Mouse (Mus musculus) midbrain, postnatal 0 days (tissue): ENCODE measurements around the gene Smg6. TPM values are rescaled to one million over a fixed set of nuclear protein-coding genes. Genes with fewer than 3 reads are reported as not detected.

Experiments used
- ATAC-seq: fragments of 200-750 bp; cut with Nextera tagmentation; 2 replicates; pipeline ENCODE4 v1.8.0; 2017; ENCODE audit warnings: moderate number of reproducible peaks, mild to moderate bottlenecking, moderate TSS enrichment, moderate library complexity; ENCODE audit not compliant: low FRiP score
- DNase-seq: peaks from one replicate; pipeline ENCODE4 v3.0.0-alpha.2; 2015; ENCODE audit warnings: low spot score
- H3K27ac ChIP-seq: fragments of 300-500 bp; sonication (generic); 2 replicates; pipeline ENCODE4 v1.5.1; 2014; ENCODE audit warnings: low read depth, mild to moderate bottlenecking, low read length, mixed read lengths
- H3K27me3 ChIP-seq: fragments of 300-500 bp; sonication (generic); 2 replicates; pipeline ENCODE4 v1.6.1; 2014; ENCODE audit warnings: low read length, control low read depth, mixed read lengths; ENCODE audit not compliant: insufficient read depth
- H3K36me3 ChIP-seq: fragments of 300-500 bp; sonication (generic); 2 replicates; pipeline ENCODE4 v1.6.1; 2014; ENCODE audit warnings: low read length, control low read depth, mixed read lengths; ENCODE audit not compliant: insufficient read depth
- H3K4me1 ChIP-seq: fragments of 300-500 bp; sonication (generic); 2 replicates; pipeline ENCODE4 v1.6.1; 2014; ENCODE audit warnings: mild to moderate bottlenecking, control low read depth, antibody characterized with exemption, low read length, mixed read lengths; ENCODE audit not compliant: insufficient read depth
- H3K4me2 ChIP-seq: fragments of 300-500 bp; sonication (generic); 2 replicates; pipeline ENCODE4 v1.6.1; 2014; ENCODE audit warnings: low read depth, mild to moderate bottlenecking, low read length, mixed read lengths; ENCODE audit not compliant: poor library complexity, severe bottlenecking
- H3K4me3 ChIP-seq: fragments of 300-500 bp; sonication (generic); 2 replicates; pipeline ENCODE4 v1.5.1; 2014; ENCODE audit warnings: low read depth, mild to moderate bottlenecking, low read length, moderate library complexity
- H3K9ac ChIP-seq: fragments of 300-500 bp; sonication (generic); replicated peaks from 2 replicates; pipeline ENCODE4 v1.6.1; 2014; ENCODE audit warnings: mild to moderate bottlenecking, low read length, moderate library complexity, mixed read lengths; ENCODE audit not compliant: poor library complexity, severe bottlenecking
- H3K9me3 ChIP-seq: fragments of 300-500 bp; sonication (generic); 2 replicates; pipeline ENCODE4 v1.6.1; 2016; ENCODE audit warnings: low read length, control low read depth
- CTCF ChIP-seq: IDR thresholded peaks from 2 replicates; pipeline ENCODE4 v1.5.1; 2016; ENCODE audit warnings: antibody characterized with exemption, mild to moderate bottlenecking
- WGBS: fragments of 180-500 bp; shearing (Covaris S2); extraction: QIAGEN DNeasy Blood & Tissue Kit; methylation state at CpG from one replicate; pipeline ENCODE4 v1.1.7; 2014; 5-methylcytosine and 5-hydroxymethylcytosine counted together
- microRNA counts: library from miRNA; unstranded; fragments of <30 nt; microRNA quantifications from one replicate; lab custom pipeline; 2015
- microRNA-seq: library from miRNA; unstranded; fragments of <30 nt; microRNA quantifications from one replicate; pipeline ENCODE4, GENCODE M21; 2016; ENCODE audit warnings: borderline number of aligned reads
- polyA plus RNA-seq: library from polyadenylated mRNA; unstranded; fragments of >200 nt; fragmentation: Nextera tagmentation; extraction: Ambion mirVana; gene quantifications from 2 replicates; pipeline ENCODE4 v1.2.1, GENCODE M21; 2015
- total RNA-seq: library from RNA; depleted of rRNA; stranded (reverse); fragments of >200 nt; gene quantifications from 2 replicates; pipeline ENCODE4 v1.2.3, GENCODE M21; 2014; rRNA removed

Gene Smg6
- total and polyA plus RNA-seq, 2 experiments from 2014 or later: 11.9 to 27.7 TPM

DNA sequence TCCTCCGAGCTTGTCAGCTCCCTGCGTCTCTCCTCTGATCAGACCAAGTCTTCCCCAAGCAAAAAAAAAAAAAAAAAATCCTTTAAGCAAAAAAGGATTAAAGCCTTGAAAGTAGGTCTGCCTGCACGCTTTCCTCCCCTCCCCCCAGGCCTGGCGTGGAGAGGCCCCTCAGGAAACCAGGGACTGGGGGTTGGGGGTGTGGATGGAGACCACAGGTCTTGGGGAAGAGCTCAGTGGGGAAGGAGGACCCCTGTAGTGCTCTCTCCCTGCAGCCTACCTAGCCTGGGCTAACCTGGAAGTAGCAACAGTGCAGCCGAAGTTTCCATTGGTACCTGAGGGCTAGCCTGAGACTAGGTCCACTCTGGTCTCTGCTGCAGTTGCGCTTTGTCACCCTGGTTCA lies 285.1 kb downstream of the Smg6 start:
- DNase-seq (no peak), ATAC-seq (no peak)
- Histone ChIP-seq H3K4me2 (no peak overlapping the region), H3K4me3 (no peak overlapping the region), H3K27me3 (no peaks in the 10 kb centered on the region), H3K36me3 (no peaks in the 10 kb centered on the region), H3K9me3 (no peaks in the 10 kb centered on the region), H3K9ac (no peak overlapping the region), H3K4me1 (peaks cover 24% of the 10 kb centered on the region), H3K27ac (0 out of 2 replicates have a peak overlapping the region, but pooled peaks have one; percentile 68)
- 30% methylated on average over 6 of the region's 6 CpGs for WGBS
- TF ChIP-seq CTCF: no peak

DNA sequence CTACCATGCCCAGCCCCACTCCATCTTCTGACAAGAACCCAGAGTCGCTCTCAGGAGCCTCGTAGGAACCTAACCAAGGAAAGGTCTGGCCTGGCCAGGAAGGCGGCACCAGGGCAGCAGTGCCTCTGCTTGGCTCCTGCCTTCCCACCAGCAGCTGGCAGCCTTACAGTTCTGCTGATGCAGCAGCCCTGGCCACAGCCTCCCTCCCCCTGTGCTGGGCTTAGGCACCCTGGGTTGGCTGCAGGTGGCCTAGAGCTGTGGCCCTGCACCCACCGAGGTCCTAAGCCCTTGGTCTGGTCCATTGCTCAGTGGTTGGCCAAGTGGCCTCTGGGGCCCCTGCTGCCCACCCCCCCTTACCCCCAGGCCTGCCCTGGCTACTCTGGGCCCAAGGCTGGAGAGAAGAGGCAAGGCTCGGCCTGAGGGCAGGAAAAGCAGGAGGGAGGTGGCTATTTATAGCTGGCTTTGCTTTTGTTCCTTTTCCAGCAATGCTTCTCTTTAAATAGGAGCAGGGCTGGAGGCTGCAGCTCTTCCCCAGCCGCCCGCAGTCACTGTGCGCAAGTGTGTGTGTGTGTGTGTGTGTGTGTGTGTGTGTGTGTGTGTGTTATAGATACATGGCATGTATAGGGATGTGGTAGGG lies 286.5 kb downstream of the Smg6 start:
- no peak for DNase-seq
- 0 out of 2 replicates have a peak, but pooled peaks have one; percentile 18 for ATAC-seq
- Histone ChIP-seq H3K36me3 (no peaks in the 10 kb centered on the region), H3K9ac (no peak overlapping the region; the same call in 1 of the 2 replicates), H3K9me3 (no peaks in the 10 kb centered on the region), H3K27ac (peak overlapping the region; percentile 62; the same call in 1 of the 2 replicates), H3K4me2 (no peak overlapping the region), H3K4me1 (peaks cover 30% of the 10 kb centered on the region), H3K27me3 (no peaks in the 10 kb centered on the region), H3K4me3 (no peak overlapping the region)
- no peak for TF ChIP-seq CTCF
- 45% methylated on average over 8 of the region's 8 CpGs for WGBS

GRCm38 (mm10) chr11:75212876-75213275 lies 287.3 kb downstream of the Smg6 start:
- H3K4me3 ChIP-seq: no peak overlapping the region
- no peaks in the 10 kb centered on the region for H3K27me3 ChIP-seq
- no peaks in the 10 kb centered on the region for H3K36me3 ChIP-seq
- no peak overlapping the region for H3K4me2 ChIP-seq
- DNase-seq (no peak), ATAC-seq (no peak)
- no peaks in the 10 kb centered on the region for H3K9me3 ChIP-seq
- 35% methylated on average over 3 of the region's 3 CpGs for WGBS
- peaks cover 30% of the 10 kb centered on the region for H3K4me1 ChIP-seq
- H3K27ac ChIP-seq: peak overlapping the region; percentile 55; the same call in 1 of the 2 replicates
- no peak overlapping the region for H3K9ac ChIP-seq
- no peak for TF ChIP-seq CTCF

DNA sequence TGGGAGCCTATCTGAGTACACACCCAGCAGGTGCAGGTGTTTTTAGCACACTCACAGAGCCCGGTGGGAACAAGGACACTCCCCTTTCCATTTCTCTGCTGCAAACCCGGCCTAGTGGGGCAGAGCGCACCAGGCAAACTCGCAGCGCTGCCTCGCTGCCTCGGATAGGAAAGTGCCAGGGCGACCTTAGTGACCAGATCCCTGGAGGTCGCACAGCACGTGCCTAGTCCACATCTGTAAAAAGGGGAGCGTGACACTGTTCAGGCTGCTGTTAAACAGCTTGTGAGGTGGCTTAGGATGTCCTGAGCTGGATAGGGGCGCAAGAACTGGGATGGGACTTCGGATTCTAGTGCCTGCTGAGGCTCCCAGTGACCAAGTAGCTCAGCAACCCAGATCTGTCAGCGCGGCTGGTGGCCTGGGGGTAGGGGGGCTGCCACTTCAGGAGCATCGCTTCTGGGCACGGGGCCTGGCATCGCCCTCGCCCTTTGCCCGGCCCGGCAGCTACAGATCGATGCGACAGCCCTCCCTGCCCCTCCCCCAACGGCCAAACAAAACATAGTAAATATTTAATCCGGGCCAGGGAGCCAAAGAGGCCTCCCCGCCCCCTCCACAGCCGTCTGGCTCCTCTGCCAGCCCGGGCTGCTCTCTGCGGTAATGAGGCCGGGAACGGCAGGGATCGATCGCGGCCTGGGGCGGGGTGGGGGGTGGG lies 287.9 kb downstream of the Smg6 start:
- ATAC-seq (no peak), DNase-seq (peak; percentile 44)
- no peak for TF ChIP-seq CTCF
- H3K4me1 ChIP-seq: peaks cover 30% of the 10 kb centered on the region
- H3K27me3 ChIP-seq: no peaks in the 10 kb centered on the region
- H3K4me3 ChIP-seq: peak overlapping the region; percentile 13; the same call in 1 of the 2 replicates
- peak overlapping the region; percentile 49 for H3K4me2 ChIP-seq
- 5% methylated on average over 31 of the region's 35 CpGs for WGBS
- peak overlapping the region; percentile 55 for H3K27ac ChIP-seq
- no peaks in the 10 kb centered on the region for H3K36me3 ChIP-seq
- peak overlapping the region; percentile 51 for H3K9ac ChIP-seq
- H3K9me3 ChIP-seq: no peaks in the 10 kb centered on the region

MicroRNAs within 50 kb of the gene (microRNA counts, 519-probe panel; counts per million panel counts)
- microRNA mmu-miR-132 (lab: Ali Mortazavi, UCI) (5,014 counts per million, percentile 90 among the panel's probes with 10 or more counts), microRNA mmu-miR-212 (lab: Ali Mortazavi, UCI) (528 counts per million, percentile 58 among the panel's probes with 10 or more counts)

Small RNA genes within 50 kb of the gene (microRNA-seq; reads per million reads assigned to microRNA genes)
- gene Mir132 (2,498 reads per million, percentile 82 among the genes with 10 or more reads in this experiment), gene Mir212 (134 reads per million, percentile 49 among the genes with 10 or more reads in this experiment)

Other genes starting within 250 kb of the Smg6 start
- 206 and 269 TPM in 2 replicates for gene Pafah1b1, start 201.2 kb upstream of the Smg6 start, total RNA-seq
- 63.4 and 79.2 TPM in 2 replicates for gene Pafah1b1, start 201.2 kb upstream of the Smg6 start, polyA plus RNA-seq
- gene Mettl16, start 155.0 kb upstream of the Smg6 start, total RNA-seq: 13.1 and 16.6 TPM in 2 replicates
- gene Mettl16, start 155.0 kb upstream of the Smg6 start, polyA plus RNA-seq: 23.3 and 28.7 TPM in 2 replicates
- gene Mnt, start 94.9 kb upstream of the Smg6 start, total RNA-seq: 17.6 and 18.6 TPM in 2 replicates
- 7.4 and 8.4 TPM in 2 replicates for gene Mnt, start 94.9 kb upstream of the Smg6 start, polyA plus RNA-seq
- gene Sgsm2, start 28.8 kb upstream of the Smg6 start, total RNA-seq: 49.1 and 62.8 TPM in 2 replicates
- gene Sgsm2, start 28.8 kb upstream of the Smg6 start, polyA plus RNA-seq: 28.1 and 28.8 TPM in 2 replicates
- 23.6 and 28.6 TPM in 2 replicates for gene Tsr1, start 27.8 kb upstream of the Smg6 start, total RNA-seq
- 21.2 and 22.9 TPM in 2 replicates for gene Tsr1, start 27.8 kb upstream of the Smg6 start, polyA plus RNA-seq
- gene Srr, start 125 bp downstream of the Smg6 start, total RNA-seq: 40.5 and 43.1 TPM in 2 replicates
- gene Srr, start 125 bp downstream of the Smg6 start, polyA plus RNA-seq: 35.6 and 37.6 TPM in 2 replicates
- gene Hic1, start 243.7 kb downstream of the Smg6 start, total RNA-seq: 7.1 and 8.0 TPM in 2 replicates
- gene Hic1, start 243.7 kb downstream of the Smg6 start, polyA plus RNA-seq: 1.4 and 1.5 TPM in 2 replicates